Mouse (Mus musculus) layer of hippocampus, postnatal 14 days (tissue): ENCODE data around the gene Ano1. TPM values are rescaled to one million over a fixed set of nuclear protein-coding genes. Genes with fewer than 3 reads are reported as not detected.
A peak's percentile ranks its signal among the peaks of the same experiment; 100 is the strongest.

Experiments used
- DNase-seq, 2 experiments: peaks; one replicate each; pipeline ENCODE4 v3.0.0; 2021 to 2022; ENCODE audit warnings: low spot score in 2 of 2, mixed read lengths in 1 of 2
- total RNA-seq, 2 experiments: library from RNA; stranded (reverse); gene quantifications; 2 replicates each; pipeline ENCODE4 v1.2.3; 2021

Gene Ano1
- total RNA-seq, 2 experiments from 2014 or later: 2.3 to 5.5 TPM

DNA sequence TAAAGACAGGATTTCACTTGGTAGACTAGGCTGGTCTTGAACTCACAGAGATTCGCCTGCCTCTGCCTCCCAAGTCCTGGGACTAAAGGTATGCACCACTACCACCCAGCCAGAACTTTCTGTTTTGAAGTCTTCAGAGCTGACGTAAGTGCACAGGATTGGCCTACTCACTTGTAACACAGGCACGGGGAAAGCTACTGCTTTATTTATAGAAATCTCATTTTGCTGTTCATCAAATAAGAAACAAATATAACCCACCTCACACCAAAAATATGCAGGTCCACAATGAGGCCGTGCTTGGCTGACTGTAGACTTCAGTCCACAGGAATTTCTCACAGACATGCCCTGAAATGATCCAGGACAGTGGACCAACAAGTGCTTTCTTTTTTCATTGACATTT is 31.8 kb downstream of the Ano1 start:
- no peak for DNase-seq

DNA sequence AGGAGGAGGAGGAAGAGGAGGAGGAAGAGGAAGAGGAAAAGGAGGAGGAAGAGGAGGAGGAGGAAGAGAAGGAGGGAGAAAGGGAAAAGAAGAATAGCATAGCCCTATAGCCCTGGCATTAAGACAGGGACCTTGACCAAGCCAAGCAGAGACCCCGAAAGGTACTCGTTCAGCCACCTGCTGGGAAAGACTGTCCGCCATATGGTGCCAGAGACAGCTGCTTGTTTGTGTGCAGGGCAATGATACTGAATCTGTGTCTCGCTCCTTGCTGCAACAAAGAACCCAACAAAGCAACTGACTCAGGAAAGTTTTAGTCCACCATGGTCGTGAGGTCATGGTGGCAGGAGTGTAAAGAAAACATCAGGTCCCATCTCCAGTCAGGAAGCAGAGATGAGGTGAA is 34.0 kb downstream of the Ano1 start:
- no peak for DNase-seq

DNA sequence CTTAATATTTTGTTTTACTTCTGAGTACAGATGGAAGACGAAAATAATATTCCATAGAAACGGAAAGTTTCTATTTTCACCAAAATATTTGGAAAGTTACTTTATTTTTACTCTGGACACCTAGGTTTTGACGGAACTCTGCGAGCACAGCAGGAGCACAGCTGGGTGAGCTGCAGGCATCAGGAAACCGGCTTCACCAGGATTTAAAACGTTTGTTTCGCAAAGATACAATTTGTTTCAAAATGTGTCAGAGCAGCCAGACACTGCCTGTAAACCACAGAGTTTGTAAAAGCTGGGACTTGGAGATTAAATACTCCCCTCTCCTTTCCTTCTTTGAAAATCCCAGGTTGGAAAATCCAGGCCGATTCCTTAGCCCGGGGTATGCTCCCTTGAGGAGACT is 53.9 kb downstream of the Ano1 start:
- DNase-seq: no peak

DNA sequence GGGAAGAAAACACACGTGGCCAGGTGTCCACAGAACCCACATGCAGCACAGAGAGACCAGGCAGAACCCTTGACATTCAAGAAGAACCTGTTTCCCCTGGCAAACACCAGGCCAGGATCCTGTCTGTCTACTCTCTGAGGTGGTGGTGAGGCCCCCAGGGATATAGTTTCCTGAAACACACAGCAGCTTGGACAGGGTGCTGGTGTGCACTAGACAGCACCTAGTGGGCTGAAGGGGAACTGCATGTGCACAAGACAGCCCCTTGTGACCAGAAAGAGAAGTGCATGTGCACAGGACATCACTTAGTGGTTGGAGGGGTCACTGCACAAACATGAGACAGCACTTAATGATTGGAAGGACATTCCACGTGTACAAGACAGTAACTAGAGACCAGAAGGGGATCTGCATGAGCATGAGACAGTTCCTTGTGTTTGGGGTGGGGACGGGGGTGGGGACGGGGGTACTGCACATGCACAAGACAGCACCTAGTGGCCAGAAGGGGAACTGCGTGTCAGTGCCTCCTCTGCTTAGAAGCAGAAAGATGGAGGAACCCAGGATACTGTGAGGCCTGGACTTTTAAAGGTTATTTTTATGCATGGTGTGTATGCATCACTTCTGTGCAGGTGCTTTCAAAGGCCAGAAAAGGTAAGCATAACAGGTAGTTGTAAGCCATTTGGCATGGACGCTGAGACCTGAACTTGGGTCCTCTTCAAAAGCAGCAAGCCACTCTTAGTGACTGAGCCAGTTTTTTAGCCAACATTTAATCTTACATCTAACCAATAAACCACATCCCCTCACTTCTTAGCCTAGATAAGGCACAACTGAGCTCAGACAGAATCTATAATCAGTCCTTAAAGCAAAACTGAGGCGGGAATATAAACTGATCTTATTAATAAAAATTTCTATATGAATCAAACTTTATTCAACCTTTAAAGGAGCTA is 54.7 kb downstream of the Ano1 start:
- no peak for DNase-seq

DNA sequence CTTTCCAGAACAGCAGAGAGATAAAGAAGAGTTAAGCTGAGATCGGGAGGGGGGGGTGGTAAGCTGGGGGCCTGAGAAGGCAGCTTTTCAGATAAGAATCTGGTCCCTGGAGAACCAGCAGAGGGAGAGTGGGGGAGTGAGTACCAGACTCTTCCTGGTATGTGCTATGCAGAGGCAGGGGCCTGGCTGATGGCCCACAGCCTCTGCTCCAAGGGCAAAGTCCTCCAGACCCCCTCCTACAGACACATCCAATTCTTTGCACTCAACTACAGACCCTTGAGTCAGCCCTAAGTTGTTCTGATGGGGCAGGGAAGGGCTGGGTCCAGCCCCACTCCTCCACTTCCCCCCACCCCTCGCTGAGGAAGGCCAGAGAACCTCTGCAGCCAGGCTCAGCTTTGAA is 61.9 kb downstream of the Ano1 start:
- DNase-seq: no peak

DNA sequence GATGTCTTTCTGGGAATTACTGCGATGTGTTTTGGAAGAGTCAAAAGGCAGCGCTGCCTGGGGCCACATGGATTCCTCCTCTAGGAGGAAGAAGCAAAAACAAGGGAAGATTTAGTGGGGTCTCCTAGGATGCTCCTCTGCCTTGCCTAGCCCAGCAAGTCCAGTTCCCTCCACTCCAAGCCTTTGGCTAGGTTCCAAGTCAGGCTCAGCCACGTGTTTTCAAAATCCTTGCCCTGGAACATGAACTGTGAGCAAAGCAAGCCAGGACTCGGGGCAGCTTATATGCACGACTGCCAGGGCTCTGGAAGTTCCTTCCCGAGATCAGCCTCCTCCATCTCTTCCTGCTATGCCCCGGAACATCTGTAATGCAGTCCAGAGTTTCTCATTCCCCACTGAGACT is 62.6 kb downstream of the Ano1 start:
- DNase-seq: no peak

DNA sequence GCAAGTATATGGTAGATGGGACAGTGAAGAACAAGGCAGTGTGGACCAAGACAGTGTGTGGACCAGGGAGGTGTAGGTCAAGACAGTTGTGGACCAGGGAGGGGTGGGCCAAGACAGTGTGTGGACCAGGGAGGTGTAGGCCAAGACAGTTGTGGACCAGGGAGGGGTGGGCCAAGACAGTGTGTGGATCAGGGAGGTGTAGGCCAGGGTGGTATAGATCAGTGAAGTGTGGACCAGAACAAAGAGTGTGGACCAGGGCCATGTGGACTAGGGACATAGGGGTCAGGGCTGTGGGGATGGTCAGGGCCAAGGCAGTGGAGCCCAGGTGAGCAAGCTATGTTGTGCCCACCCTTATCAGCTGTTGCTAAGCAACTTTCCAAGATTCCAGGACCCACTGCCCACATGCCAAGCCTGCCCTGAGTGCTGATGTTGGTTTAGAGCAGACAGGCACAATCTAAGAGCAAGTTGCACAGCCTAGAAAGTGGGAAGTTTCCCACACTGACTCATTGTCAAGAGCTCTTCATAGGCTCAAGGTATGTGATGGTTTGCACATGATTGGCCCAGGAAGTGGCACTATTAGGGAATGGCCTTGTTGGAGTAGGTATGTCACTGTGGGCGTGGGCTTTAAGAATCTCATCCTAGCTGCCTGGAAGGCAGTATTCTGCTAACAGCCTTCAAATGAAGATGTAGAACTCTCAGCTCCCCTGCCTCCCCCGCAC is 64.0 kb downstream of the Ano1 start:
- DNase-seq: no peak

DNA sequence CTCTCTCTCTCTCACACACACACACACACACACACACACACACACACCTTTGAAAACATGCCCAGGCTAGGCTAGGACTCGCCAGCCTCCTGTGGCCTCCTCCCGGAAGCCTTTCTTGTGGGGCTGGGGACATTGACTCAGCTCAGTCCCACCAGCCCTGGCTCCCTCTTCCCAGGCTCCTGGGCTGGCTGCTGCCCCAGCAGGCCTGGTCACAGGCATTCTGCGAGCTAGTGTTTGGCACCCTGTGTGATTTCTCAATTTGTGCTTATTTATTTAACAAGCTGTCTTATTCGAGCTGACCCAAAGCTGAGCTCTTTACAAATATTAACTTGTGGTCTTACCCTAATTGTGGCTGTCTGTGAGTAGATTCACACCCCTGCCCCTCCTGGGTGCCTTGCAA is 66.8 kb downstream of the Ano1 start:
- DNase-seq: no peak

DNA sequence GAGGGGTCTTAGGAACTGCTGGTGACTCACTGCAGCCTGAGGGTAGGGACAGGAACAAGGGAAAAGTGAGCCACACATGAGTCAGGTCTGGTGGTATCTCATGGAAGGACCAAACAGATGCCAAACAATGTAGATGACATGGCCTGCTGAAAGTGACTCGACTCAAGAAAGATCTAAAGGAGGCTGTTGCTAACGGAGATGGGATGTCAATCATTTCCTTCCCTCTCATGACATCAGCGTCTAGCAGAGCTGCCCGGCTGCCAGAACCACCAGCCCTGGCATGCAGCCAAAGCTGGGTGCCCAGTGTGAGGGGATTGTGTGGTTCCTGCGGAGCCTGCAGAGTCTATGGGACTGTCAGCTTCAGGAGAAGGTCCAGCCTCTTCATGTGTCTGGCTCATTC is 67.3 kb downstream of the Ano1 start:
- peak; percentile 22 to 24 for DNase-seq

DNA sequence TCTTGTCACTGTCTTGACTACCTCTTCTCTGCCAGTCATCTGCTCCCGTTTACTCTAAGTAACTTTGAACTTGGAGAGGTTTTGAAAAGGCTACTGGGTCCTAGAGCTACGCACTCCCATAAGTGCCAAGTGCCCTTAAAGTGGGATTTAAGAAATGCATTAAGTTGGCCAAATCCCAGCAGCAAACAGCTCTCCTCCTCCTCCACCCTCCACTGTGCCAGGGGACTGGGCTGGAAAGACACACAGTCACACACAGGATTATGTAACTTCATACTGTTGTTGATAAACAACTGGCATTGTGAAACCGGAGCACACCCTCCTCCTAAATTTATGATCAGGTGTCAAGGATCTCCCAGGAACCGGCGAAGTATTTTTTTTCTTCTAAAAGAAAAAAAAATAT is 71.7 kb downstream of the Ano1 start:
- DNase-seq: no peak

DNA sequence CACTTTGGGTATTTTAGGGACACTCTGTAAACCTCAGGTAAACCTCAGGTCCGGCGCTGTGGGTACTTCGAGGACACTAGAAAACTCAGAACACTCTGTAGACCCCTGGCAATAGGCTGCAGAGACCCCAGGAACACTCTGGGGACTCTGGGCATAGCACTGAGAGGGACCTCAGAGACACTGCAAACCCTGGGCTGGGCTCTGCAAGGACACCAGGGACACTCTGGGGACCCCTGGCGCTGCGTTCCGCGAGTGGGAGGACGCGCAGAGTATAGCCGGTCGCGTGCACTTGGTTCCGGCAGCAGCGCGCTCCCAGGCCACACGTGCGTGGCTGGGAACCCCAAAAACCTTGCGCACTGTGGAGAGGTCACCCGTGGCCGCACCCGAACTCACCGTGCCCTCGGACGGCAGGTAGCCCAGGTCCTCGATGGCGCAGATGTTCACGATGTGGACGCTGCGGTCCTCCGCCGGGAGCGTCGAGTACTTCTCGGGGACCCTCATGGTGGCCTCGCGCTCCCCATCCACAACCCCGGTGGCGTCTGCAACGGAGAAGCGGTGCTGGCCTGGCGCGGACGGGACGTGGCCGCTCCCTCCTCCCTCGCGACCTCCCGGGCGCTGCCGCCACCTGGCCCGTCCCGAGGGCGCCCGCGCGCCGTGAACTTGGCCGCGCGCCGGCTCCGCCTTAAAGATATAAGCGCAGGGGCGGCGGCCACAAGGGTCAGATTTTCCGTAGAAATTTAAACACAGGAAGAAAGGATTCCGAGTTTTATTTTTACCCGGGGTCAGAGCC is 73.3 kb downstream of the Ano1 start:
- no peak for DNase-seq

DNA sequence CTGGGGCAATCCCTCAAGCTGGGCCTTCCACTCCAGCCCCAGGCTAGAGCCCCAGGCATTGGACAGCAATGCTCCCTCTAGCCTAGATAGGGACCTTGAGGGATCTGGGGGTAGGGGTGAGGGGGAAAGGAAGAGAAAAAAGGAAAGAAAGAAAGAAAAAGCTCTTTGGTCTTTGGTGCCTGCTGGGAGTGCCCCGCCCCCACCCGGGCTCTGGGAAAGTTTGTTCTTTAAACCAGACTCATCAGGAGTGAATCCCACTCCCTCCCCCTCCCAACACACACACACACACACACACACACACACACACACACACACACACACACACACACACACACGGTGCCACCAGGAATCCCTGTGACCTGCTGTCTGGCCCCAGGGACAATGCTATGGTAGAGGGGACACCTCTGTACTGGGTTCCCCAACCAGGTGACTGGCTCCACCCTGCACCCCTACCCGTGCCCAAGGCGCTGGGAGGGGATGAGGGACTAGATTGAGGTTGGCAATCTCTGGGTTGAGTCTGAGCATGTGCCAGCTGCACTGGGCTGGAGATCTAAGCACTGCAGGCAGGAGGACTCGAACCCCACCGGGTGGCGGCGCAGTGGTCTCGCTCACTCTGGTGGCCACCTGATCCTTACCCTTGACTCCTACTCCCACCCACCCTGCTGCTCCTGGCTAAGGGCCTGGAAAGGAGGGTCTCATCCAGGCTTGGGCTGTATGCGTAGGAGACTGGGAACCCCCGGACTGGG is 74.3 kb downstream of the Ano1 start:
- DNase-seq: no peak

DNA sequence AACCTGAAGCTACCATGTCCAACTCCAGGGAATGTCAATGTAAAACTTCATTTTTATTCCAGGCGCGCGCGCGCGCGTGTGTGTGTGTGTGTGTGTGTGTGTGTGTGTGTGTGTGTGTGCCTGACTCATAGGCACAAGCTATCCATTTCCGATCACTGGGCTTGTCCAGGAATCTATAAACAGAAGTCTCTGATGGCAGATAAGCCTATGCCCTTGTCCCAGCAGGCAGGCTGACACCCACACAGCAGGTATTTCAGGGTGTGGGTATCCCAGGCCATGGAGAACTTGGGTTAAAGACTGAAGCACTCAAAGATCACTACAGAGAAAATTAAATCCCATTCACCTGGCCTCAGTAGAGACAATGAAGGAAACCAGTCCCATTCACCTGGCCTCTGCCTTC is 76.1 kb downstream of the Ano1 start:
- no peak for DNase-seq

DNA sequence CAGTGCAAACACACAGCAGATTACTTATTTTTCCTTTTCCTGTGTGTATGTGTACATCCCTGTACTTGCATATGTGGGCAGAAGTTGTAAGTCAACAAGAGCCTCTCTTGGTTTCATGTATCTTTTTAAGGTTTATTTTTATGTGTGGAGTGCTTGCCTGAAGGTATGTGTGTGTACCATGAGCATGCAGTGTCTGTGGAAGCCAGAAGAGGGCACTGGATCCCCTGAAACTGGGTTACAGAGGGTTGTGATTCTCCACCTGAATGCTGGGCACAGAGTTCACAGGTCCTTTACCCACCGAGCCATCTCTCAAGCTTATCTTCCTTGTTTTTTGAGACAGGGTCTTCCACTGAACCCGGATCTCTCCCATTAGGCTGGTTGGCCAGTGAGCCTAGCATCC is 81.9 kb downstream of the Ano1 start:
- DNase-seq: no peak

DNA sequence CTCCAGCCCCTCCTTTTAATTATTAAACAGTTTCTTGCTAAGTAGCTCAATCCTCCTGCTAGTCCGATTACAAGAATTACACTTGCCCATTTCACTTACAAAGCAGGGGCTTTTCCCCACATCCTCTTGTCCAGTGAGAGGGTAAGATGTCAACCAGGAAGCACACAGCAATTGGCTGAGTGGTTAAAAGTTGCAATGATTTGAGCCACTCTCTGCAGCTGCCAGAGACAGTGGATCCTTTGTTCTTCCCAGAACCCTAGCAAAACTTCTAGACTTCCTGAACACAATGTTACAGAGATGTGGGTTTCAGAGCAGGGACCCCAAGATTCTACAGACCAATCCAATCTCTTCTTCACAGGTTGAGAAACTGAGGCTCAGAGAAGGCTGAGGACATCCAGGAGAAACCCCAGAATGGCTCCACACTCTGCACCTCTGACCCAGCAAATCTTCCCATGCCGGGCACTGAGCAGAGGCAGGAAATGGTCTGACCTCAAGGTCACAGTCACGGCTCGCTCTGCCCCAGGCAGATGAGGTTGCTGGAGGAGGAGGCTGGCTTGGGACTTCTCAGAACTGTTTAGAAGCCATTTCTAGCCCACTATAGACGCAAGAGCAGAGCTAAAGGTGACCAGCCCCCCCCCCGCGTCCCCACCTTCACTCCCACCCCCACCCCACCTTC is 83.0 kb downstream of the Ano1 start:
- DNase-seq: no peak

DNA sequence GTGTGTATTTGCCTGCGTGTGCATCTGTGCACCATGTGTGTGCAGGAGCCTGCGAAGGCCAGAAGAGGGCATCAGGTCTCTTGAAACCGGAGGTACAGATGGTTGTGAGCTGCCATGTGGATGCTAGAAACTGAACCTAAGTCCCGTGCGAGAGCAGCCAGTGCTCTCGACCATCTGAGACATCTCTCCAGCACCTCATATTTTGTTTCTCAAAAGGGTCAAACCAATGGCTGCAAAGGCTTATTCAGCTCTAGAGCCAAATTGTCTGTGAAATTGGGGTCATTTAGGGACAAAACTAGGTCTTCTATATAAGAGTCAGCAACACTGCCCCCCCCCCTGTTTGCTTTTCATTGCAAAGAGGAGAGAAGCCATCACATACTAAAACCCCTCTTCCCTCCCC is 84.7 kb downstream of the Ano1 start:
- DNase-seq: no peak

DNA sequence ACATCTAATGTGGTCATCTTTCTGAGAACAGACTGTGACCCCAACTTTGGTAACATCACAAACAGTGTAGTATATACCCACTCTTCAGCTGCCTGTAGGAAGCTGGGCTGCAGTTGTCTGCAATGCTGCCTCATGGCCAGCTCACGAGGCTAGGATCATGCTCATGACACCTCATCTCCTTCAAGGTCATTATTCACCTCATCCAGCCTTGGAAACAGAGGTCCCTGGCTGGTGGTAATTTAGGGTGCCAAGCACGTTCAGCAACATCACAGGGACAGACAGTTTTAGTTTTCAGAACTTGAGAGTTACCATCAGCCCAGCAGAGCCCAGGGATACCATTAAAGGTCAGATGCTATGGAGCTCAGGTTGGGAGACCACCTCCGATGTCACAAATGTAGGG is 86.2 kb downstream of the Ano1 start:
- no peak for DNase-seq

DNA sequence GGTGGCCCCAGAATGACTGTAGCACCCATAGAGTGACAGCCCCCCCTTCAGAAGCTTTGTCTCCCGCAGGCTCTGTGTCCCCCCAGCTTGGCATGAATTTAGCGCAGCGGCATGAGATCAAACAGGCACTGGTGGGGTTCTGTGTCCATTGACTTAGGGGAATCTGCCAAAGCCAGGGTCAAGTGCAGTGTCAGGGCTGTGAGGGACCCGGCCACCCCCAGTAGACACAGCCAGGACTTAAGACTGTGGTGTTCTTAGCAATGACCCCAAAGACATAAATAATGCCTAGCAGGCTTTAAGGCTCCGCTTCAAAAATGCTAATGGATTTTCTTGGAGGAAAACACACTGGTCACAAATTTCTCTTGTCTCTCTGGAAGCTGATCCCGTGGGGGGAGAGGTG is 88.2 kb downstream of the Ano1 start:
- no peak for DNase-seq

DNA sequence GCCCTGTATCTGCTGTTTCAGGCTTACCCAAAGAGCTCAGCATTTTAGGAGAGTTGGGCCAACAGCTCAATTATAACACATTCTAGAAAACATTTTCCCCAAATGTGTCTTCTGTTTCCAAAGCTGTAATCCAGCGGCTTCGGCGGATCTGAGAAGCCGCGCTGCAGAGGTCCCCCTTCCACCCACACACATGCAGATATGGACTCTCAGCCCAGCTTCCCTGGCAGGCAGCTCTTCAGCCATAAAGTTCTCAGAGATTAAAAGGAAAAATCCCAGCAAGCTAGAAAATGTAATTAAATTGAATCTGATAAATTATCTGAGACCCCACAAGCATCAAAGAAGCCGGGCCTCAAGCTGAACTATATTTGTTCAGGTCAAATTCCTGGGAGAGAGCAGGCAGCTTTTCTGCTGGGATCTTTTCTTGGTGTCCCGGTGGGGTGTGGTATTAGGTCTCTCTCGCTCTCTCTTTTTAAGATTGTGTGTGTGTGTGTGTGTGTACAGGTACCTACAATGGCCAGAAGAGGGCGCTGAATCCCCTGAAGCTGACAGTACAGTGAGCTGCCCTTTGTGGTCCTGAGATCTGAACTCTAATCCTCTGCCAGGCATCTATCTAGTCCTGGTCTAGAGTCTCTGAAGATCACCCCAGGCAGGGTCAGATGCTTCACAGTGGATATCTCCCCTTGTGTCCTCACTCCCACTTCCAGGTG is 95.4 kb downstream of the Ano1 start:
- DNase-seq: no peak
